Mouse (Mus musculus) myocyte (in vitro differentiated cells): ENCODE measurements around the gene Rpain. TPM values are rescaled to one million over a fixed set of nuclear protein-coding genes. Genes with fewer than 3 reads are reported as not detected.

Experiments used
- H3K27me3 ChIP-seq: one replicate; pipeline ENCODE4 v1.6.1; 2011; ENCODE audit not compliant: control insufficient read depth, insufficient read depth, insufficient read length
- H3K36me3 ChIP-seq: one replicate; pipeline ENCODE4 v1.6.1; 2011; ENCODE audit not compliant: control insufficient read depth, insufficient read depth
- H3K4me2 ChIP-seq: one replicate; pipeline ENCODE4 v1.6.1; 2011; ENCODE audit warnings: low read depth, control low read depth
- H3K4me3 ChIP-seq: one replicate; pipeline ENCODE4 v1.5.1; 2011; ENCODE audit warnings: mild to moderate bottlenecking, control low read depth, moderate library complexity
- H3K79me2 ChIP-seq: one replicate; pipeline ENCODE4 v1.6.1; 2011; ENCODE audit not compliant: control insufficient read depth, insufficient read depth
- H3ac ChIP-seq: one replicate; pipeline ENCODE4 v1.6.1; 2011; ENCODE audit not compliant: control insufficient read depth, insufficient read length
- CEBPB ChIP-seq: IDR thresholded peaks from 2 replicates; pipeline ENCODE4 v1.6.1; 2011; ENCODE audit warnings: mild to moderate bottlenecking, moderate library complexity; ENCODE audit not compliant: poor library complexity, insufficient read depth, severe bottlenecking
- E2F4 ChIP-seq: IDR thresholded peaks from one replicate; pipeline ENCODE4 v1.6.1; 2011; ENCODE audit warnings: mild to moderate bottlenecking, control low read depth, moderate library complexity; ENCODE audit not compliant: insufficient read depth
- MAX ChIP-seq: IDR thresholded peaks from one replicate; pipeline ENCODE4 v1.6.1; 2011; ENCODE audit warnings: low read depth, mild to moderate bottlenecking, control low read depth
- MYOD1 ChIP-seq, 3 experiments: IDR thresholded peaks; one replicate each; pipeline ENCODE4 v1.6.1; 2011; ENCODE audit warnings: control low read depth in 2 of 3, low read depth in 2 of 3, mild to moderate bottlenecking in 2 of 3, moderate library complexity in 1 of 3; ENCODE audit not compliant: insufficient read length in 2 of 3, control insufficient read depth in 1 of 3
- MYOG ChIP-seq, 3 experiments: IDR thresholded peaks; one replicate each; pipeline ENCODE4 v1.6.1; 2011; ENCODE audit warnings: control low read depth in 2 of 3, low read depth in 2 of 3, mild to moderate bottlenecking in 2 of 3; ENCODE audit not compliant: insufficient read length in 2 of 3, control insufficient read depth in 1 of 3, insufficient read depth in 1 of 3
- POLR2A ChIP-seq: IDR thresholded peaks from one replicate; pipeline ENCODE4 v1.6.1; 2011; ENCODE audit warnings: low read depth, mild to moderate bottlenecking, control low read depth, moderate library complexity; ENCODE audit not compliant: insufficient read length
- POLR2AphosphoS2 ChIP-seq: IDR thresholded peaks from one replicate; pipeline ENCODE4 v1.6.1; 2011; ENCODE audit warnings: low read depth, control low read depth; ENCODE audit not compliant: insufficient read length
- REST ChIP-seq: IDR thresholded peaks from one replicate; pipeline ENCODE4 v1.6.1; 2011; ENCODE audit warnings: mild to moderate bottlenecking, control low read depth, moderate library complexity; ENCODE audit not compliant: insufficient read depth, insufficient read length
- SRF ChIP-seq: IDR thresholded peaks from one replicate; pipeline ENCODE4 v1.6.1; 2011; ENCODE audit warnings: low read depth; ENCODE audit not compliant: control insufficient read depth, insufficient read length
- TCF12 ChIP-seq: IDR thresholded peaks from one replicate; pipeline ENCODE4 v1.6.1; 2011; ENCODE audit warnings: mild to moderate bottlenecking, control low read depth; ENCODE audit not compliant: poor library complexity, insufficient read depth, severe bottlenecking
- TCF3 ChIP-seq: IDR thresholded peaks from one replicate; pipeline ENCODE4 v1.6.1; 2011; ENCODE audit warnings: low read depth, control low read depth; ENCODE audit not compliant: insufficient read length
- USF1 ChIP-seq: IDR thresholded peaks from one replicate; pipeline ENCODE4 v1.6.1; 2011; ENCODE audit warnings: low read depth, mild to moderate bottlenecking, control low read depth, moderate library complexity
- polyA plus RNA-seq: library from polyadenylated mRNA; unstranded; fragments of >200 nt; fragmentation: generic; extraction: Trizol; gene quantifications from one replicate; pipeline ENCODE4 v1.2.1, GENCODE M21; 2012; ENCODE audit warnings: missing spikeins

Gene Rpain
- polyA plus RNA-seq, 1 experiment = 28.0 TPM

DNA sequence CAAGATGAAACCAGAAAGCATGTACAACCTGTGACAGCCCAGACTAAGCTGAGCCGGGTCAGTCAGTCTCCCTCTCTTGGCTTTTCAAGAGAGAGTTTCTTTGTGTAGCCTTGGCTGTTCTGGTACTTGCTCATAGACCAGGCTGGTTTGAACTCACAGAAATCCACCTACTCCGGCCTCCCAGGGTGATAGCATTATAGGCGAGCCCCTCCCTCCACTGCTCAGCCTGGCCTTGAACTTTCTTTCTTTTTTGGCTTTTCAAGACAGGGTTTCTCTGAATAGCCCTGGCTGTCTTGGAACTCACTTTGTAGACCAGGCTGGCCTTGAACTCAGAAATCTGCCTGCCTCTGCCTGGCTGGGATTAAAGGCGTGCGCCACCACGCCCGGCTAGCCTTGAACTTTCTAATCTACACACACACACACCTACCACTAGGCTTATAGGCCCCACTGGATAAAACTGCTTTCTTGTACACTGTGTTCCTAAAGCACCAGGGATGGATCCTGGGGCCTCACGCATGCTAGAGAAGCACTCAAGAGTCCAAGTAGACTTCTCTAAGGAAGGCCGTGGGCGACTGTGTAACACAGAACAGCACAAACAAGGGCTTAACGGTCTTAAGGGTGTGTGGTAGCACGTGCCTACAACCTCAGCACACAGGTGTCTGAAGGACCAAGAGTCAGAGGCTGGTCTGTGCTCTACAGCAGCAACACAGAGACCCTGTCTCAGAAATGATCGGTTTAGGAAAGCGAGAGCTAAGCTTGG lies 10.9 kb downstream of the Rpain start:
- peaks cover 31% of the 10 kb centered on the region for H3K79me2 ChIP-seq
- peak overlapping the region; percentile 91 for H3K4me3 ChIP-seq
- TF ChIP-seq MAX (no peak), E2F4 (no peak), USF1 (no peak), TCF3 (no peak), MYOD1 (IDR thresholded peaks at IDR 0.05; ENCODE audit: control insufficient read depth in 1 of 3, insufficient read length in 2 of 3, low read depth in 2 of 3) (no peak), REST (no peak), TCF12 (no peak), CEBPB (no peak), POLR2A (no peak), POLR2AphosphoS2 (no peak), MYOG (IDR thresholded peaks at IDR 0.05; ENCODE audit: control insufficient read depth in 1 of 3, insufficient read depth in 1 of 3, insufficient read length in 2 of 3, low read depth in 2 of 3) (no peak), SRF (no peak)

GRCm38 (mm10) chr11:70982030-70982429 lies 12.0 kb downstream of the Rpain start:
- TF ChIP-seq MAX = no peak
- TF ChIP-seq CEBPB = peak; percentile 67; the same call in 1 of the 2 replicates
- H3K79me2 ChIP-seq = peaks cover 31% of the 10 kb centered on the region
- H3K4me3 ChIP-seq = peak overlapping the region; percentile 91
- H3K27me3 ChIP-seq = no peaks in the 10 kb centered on the region
- H3K36me3 ChIP-seq = peaks cover 62% of the 10 kb centered on the region
- peak overlapping the region; percentile 78 for H3K4me2 ChIP-seq
- H3ac ChIP-seq = peak overlapping the region; percentile 73

More for the DNA sequence above, 10.9 kb downstream of the Rpain start:
- Histone ChIP-seq H3K27me3 (no peaks in the 10 kb centered on the region), H3K36me3 (peaks cover 60% of the 10 kb centered on the region), H3K4me2 (peak overlapping the region; percentile 78), H3ac (no peak overlapping the region)

DNA sequence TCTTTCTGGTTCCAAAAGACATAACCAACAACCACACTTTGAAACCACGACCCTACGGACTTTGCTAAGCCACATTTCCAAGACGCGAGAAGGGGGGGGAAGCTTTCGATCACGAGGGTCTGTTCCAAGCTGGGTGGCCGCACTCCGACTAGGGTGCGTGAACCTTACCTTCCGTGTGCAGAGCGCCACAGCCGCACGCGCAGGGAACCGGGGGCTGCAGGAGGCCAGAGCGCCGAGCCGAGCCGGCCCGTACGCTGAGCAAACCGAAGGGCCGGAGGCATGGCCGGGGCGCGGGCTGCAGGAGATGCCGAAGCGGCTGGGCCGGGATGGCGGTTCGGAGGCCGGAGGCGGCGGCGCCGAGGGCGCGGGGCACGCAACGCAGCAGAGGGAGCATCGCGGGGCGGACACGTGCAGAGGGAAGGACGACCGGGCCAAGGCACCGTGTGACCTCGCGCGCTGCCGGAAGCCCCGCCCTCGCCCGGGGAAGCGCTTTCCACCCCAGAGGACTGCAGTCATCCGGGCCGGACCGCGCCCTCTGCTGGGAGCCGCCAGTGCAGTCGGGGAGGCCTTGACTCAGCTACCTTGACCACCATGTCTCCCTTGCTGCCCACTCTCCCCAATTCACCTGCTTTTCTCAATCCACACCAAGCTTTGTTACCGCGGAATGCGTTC lies 12.7 kb downstream of the Rpain start, which contains the start of gene C1qbp:
Gene C1qbp (minus strand): TSS at position 470 of the 672 bp plus-strand sequence.
- H3K79me2 ChIP-seq = peaks cover 31% of the 10 kb centered on the region
- peak within 1 kb of the TSS; percentile 78 for H3K4me2 ChIP-seq
- H3K36me3 ChIP-seq = peaks cover 61% of the 10 kb centered on the region
- peak within 1 kb of the TSS; percentile 73 for H3ac ChIP-seq
- no peaks in the 10 kb centered on the region for H3K27me3 ChIP-seq
- peak in 1 of 3 experiments; percentile 16 for TF ChIP-seq MYOD1 (IDR thresholded peaks at IDR 0.05; ENCODE audit: control insufficient read depth in 1 of 3, insufficient read length in 2 of 3, low read depth in 2 of 3)
- TF ChIP-seq REST = peak; percentile 64
- no peak for TF ChIP-seq E2F4
- TF ChIP-seq SRF = peak; percentile 75
- peak; percentile 50 for TF ChIP-seq MAX
- no peak for TF ChIP-seq CEBPB
- no peak for TF ChIP-seq TCF3
- TF ChIP-seq MYOG (IDR thresholded peaks at IDR 0.05; ENCODE audit: control insufficient read depth in 1 of 3, insufficient read depth in 1 of 3, insufficient read length in 2 of 3, low read depth in 2 of 3) = peak in 2 of 3 experiments; percentile 11 to 15
- no peak for TF ChIP-seq TCF12
- peak; percentile 98 for TF ChIP-seq POLR2AphosphoS2
- peak; percentile 58 for TF ChIP-seq USF1
- peak; percentile 95 for TF ChIP-seq POLR2A
- H3K4me3 ChIP-seq = peak within 1 kb of the TSS; percentile 91

DNA sequence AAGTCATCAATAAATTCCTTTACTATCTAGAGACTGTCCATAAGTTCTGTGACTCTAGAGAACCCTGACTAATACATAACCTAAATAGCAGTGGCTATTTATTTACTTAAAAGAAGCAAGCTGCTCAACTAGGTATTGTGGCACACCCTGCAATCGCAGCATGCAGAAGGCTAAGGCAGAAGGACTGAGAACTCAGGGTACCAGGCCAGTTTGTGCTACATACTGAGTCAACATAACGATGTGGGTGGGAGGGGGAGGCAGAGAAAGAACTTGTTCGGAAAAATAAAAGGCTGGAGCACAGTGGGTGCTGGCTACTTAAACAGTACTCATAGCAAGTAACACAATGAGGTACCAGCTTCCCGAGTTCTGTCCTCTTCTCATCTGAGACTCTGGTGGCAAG lies 31.2 kb downstream of the Rpain start:
- no peak overlapping the region for H3ac ChIP-seq
- TF ChIP-seq MYOG (IDR thresholded peaks at IDR 0.05; ENCODE audit: control insufficient read depth in 1 of 3, insufficient read depth in 1 of 3, insufficient read length in 2 of 3, low read depth in 2 of 3) = no peak
- TF ChIP-seq TCF3 = no peak
- TF ChIP-seq MAX = no peak
- H3K36me3 ChIP-seq = peaks cover 29% of the 10 kb centered on the region
- H3K27me3 ChIP-seq = no peaks in the 10 kb centered on the region
- peaks cover 37% of the 10 kb centered on the region for H3K79me2 ChIP-seq
- H3K4me3 ChIP-seq = no peak overlapping the region
- no peak overlapping the region for H3K4me2 ChIP-seq

DNA sequence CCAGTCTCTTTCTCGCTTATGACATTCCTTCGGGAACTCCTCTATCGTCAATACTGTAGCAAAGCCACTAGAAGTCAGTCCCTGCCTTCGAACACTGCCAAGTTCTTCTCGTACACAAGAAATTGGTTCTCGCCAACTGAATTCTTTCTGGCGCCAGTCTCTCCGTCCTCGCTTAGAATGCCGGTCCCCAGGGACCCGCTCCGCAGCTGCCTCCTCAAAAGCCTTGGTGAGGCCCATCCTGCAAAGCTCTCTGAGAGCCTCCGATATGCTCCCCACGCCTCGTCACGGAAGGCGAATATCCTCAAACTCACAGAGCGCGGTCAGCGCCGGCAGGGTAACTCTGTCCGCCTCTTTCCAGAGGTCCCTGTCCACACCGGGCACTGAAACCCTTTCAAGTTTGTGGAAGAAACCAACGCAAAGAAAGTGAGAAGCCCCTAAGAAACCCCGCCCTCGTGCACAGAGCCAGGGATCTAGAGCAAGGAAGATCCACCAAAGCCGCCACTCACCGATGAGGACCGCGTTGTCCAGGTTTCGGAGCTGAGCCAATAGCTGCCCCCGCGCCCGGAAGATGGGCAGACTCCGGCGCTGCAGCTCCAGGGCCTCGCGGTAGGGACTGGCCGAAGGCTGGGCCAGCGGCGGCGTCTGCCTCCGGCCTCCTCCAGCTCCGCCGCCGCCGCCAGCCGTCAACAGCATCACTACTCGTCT lies 33.8 kb downstream of the Rpain start:
- TF ChIP-seq REST = no peak
- Histone ChIP-seq H3K79me2 (peaks cover 33% of the 10 kb centered on the region), H3ac (peak overlapping the region; percentile 54), H3K27me3 (no peaks in the 10 kb centered on the region), H3K36me3 (peaks cover 13% of the 10 kb centered on the region), H3K4me2 (peak overlapping the region; percentile 91), H3K4me3 (peak overlapping the region; percentile 68)
